Mouse (Mus musculus) right cerebral cortex, postnatal 36 days (tissue): ENCODE results near the gene Gm17604.

Experiments
- DNase-seq, 2 experiments: peaks; one replicate each; pipeline ENCODE4 v3.0.0; 2022; ENCODE audit warnings: low spot score in 2 of 2, mixed read lengths in 1 of 2

The Gm17604 gene

DNA sequence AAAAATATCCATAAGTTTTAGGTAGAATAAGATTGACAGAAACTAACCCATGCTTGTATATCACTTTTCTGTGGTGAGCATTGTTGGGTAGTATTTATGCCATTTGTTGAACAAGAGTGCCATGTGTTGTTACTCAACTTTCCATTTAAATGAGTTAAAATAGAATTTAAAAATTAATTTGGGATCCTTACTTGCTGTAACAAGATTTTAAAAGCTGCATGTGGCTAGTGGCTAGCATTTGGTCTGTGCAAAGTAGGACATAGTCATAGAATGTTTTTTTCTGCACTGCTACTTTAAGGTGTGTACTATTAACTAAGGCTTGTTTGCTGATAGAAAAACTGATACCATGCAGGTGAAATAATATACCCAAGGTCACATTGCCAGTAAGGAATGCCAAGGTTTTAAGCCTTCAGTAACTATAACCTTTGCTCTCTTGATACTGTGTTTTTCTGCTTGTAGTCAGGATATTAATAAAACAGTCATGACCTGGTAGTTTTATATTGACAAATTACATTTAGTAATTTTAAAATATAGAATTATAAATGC is at the start of gene Gm17604:
TSS of gene Gm17604 (minus strand) at position 51 of the 546 bp plus-strand sequence.
- no peak for DNase-seq

DNA sequence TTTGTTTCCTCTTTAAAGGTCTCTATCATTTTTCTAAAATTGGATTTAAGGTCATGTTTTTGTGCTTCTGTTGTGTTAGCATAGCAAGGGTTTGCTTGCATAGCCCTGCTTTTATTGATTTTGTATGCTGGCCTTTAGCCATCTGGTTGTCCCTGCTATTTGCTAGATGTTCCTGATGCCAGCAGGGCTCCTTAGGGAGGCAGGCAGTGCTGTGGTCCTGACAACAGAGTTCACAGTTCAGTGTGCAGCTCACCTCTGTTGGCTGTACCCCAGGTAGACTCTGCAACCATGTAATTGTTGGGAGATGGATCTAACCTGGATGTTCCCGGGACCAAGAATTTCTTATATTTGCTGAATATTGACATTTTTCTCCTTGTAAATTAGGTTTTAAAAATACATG is 45.3 kb upstream of the Gm17604 start:
- DNase-seq = no peak

DNA sequence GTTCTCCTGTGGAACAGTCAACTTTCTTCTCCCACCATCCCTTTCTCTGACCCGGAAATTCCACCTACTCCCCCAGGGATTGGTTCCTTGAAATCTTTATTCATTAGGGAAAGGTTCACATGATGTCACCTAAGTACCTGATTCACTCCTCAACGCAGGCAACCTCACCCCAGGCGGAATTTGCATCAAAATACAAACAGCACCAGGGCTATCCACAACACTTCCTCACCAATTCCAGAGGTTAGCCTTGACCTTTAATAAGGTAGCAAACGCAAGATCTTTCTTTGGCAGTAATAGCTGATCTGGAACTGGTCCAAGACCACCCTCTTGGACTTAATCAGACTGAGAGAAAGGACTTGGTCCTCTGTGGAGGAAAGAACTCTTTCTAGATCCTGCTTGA is 1.5 kb downstream of the Gm17604 start:
- DNase-seq = no peak

DNA sequence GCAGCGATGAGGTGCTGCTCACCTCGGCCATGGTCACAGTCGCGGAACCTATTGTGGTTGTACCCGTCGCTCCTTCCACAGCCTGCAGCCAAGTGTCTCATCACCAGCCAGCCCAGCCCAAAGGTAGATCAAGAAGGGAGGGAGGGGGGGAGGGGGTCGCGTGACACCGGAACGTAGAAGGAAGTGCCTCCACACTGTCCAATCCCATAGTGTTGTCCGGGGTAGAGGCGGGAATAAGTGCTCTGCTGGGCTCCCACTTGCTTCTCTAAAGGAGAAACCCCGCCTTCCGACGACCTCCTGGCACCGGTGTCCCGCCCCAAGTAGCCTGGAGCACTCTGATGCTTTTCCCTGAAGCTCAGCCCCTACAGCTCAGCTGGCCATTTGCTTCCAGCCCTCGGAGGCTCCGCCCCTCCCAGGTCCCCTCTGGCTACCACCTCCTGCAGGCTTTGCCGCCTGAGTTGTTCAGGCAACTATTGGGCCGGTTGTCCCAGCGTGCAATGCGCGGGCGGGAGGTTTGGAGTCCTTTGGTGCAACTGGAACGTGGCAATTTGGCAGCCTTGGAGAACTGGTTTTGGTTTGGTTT is 24.3 kb downstream of the Gm17604 start, which contains the start of the genes Mospd2 and Fancb:
TSS of gene Mospd2 (minus strand) at position 183 of the 583 bp plus-strand sequence.
TSS of gene Fancb (plus strand) at position 400 of the 583 bp plus-strand sequence.
- DNase-seq = peak; percentile 85 to 89

DNA sequence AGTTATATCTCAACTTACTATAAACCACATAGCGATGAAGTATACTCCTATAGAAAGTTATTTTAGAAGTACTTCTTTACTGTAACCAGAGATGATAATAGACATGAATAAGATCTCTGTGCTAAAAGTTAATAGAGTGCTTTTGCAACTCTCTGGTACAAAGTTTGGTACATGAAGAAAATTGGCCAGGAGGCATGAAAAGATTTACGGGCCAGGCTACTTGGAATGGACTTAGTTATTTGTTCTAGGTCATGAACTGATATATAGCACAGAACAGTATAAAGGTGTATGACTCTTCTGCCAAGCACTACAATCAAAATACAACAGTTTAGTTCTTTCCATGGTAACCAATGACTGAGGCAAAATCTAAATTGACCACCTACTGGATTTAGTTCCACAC is 25.8 kb downstream of the Gm17604 start:
- DNase-seq = no peak

DNA sequence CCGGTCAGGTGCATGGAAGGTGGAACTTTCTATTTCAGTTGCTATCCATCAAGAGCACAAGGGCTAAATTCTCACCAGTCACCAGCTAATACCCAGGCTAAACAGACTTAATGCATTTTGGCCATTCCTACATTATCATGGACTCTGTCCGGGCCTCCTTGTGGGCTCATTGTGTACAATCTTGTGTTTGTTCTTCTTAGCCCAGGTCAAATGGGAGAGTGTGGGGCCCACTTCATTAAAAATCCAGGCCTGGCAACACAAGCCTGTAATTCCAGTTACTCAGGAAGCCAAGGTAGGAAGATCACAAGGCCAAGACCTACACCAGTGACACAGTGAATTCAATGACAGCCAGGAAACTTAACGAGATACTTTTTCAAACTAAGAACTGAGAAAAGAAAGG is 33.4 kb downstream of the Gm17604 start:
- no peak for DNase-seq

DNA sequence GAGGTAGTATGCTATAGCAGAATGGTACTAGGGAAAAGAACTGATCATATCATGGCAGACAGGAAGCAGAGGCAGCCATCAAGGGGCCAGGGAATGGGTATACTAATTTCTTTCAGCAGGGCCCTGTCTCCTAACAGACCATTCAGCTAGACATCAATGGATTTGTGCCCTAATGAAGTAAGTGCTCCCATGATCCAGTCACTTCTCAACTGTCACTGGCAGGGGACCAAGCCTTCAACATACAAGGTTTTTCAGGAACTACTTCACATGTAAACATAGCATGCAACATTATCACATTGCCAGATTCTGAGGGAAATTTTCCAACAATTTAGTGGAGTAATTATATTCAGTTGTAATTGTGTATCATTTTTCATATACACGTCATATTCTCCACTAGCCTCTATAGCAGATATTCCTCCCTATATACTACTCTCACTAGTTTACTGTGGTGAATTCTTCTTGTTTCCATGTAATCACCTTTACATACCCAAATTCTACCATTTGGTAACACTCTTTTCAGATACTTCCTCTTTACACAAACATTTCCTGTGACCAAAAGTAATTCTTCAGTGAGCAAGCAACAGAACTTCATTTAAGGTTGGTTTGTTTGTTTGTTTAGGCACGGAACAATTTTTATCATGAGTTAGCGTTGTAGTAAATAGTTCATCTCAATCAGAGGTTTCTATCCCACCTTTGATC is 38.7 kb downstream of the Gm17604 start:
- no peak for DNase-seq
